Mouse (Mus musculus) hindbrain, embryonic 12.5 days (tissue): ENCODE data around the gene Havcr1. TPM values are rescaled to one million over a fixed set of nuclear protein-coding genes. Genes with fewer than 3 reads are reported as not detected.
"Not testable (repeated sequence)": the region's sequence is repeated elsewhere in the genome, so short reads cannot be mapped to it uniquely, and the experiment has no call there.

Source experiments
- ATAC-seq: fragments of 200-750 bp; cut with Nextera tagmentation; 2 replicates; pipeline ENCODE4 v1.8.0; 2017; ENCODE audit warnings: moderate TSS enrichment; ENCODE audit not compliant: low FRiP score
- H3K27ac ChIP-seq: fragments of 300-500 bp; sonication (generic); 2 replicates; pipeline ENCODE4 v1.5.1; 2016; ENCODE audit warnings: mild to moderate bottlenecking
- H3K27me3 ChIP-seq: fragments of 300-500 bp; sonication (generic); 2 replicates; pipeline ENCODE4 v1.6.1; 2016; ENCODE audit warnings: mild to moderate bottlenecking
- H3K36me3 ChIP-seq: fragments of 300-500 bp; sonication (generic); 2 replicates; pipeline ENCODE4 v1.6.1; 2016; ENCODE audit warnings: mild to moderate bottlenecking
- H3K4me1 ChIP-seq: fragments of 300-500 bp; sonication (generic); 2 replicates; pipeline ENCODE4 v1.6.1; 2016
- H3K4me2 ChIP-seq: fragments of 300-500 bp; sonication (generic); replicated peaks from 2 replicates; pipeline ENCODE4 v1.6.1; 2016; ENCODE audit warnings: mild to moderate bottlenecking
- H3K4me3 ChIP-seq: fragments of 300-500 bp; sonication (generic); 2 replicates; pipeline ENCODE4 v1.5.1; 2016; ENCODE audit warnings: mild to moderate bottlenecking
- H3K9ac ChIP-seq: fragments of 300-500 bp; sonication (generic); 2 replicates; pipeline ENCODE4 v1.6.1; 2016; ENCODE audit warnings: mild to moderate bottlenecking, moderate library complexity
- H3K9me3 ChIP-seq: fragments of 300-500 bp; sonication (generic); replicated peaks from 2 replicates; pipeline ENCODE4 v1.6.1; 2016; ENCODE audit warnings: mild to moderate bottlenecking
- WGBS: fragments of 180-500 bp; shearing (Covaris S2); methylation state at CpG from one replicate; pipeline ENCODE4 v1.1.7; 2016; 5-methylcytosine and 5-hydroxymethylcytosine counted together
- polyA plus RNA-seq: library from polyadenylated mRNA; unstranded; fragments of >200 nt; fragmentation: Nextera tagmentation; extraction: Ambion mirVana; gene quantifications from 2 replicates; pipeline ENCODE4 v1.2.1, GENCODE M21; 2016

Gene Havcr1
- not detected in 2 replicates for polyA plus RNA-seq

- not testable (repeated sequence) for ATAC-seq, H3K9me3 ChIP-seq
- WGBS, result 88% methylated on average over 1 of the region's 1 CpGs
These were observed at the start of gene Havcr1 for GRCm38 (mm10) chr11:46735076-46735475. Havcr1 (plus strand) TSS chr11:46735080.

GRCm38 (mm10) chr11:46690136-46690535 lies 44.7 kb upstream of the Havcr1 start:
- no peak for ATAC-seq
- Histone ChIP-seq H3K27ac (no peak overlapping the region), H3K4me2 (no peak overlapping the region), H3K9me3 (no peaks in the 10 kb centered on the region), H3K27me3 (no peaks in the 10 kb centered on the region), H3K4me3 (no peak overlapping the region), H3K36me3 (no peaks in the 10 kb centered on the region), H3K9ac (no peak overlapping the region), H3K4me1 (no peaks in the 10 kb centered on the region)
- WGBS, result 80% methylated on average over 2 of the region's 2 CpGs

More at GRCm38 (mm10) chr11:46735076-46735475, at the start of gene Havcr1:
- not testable (repeated sequence) for H3K4me1 ChIP-seq, H3K27me3 ChIP-seq, H3K9ac ChIP-seq, H3K36me3 ChIP-seq, H3K27ac ChIP-seq, H3K4me2 ChIP-seq, H3K4me3 ChIP-seq

GRCm38 (mm10) chr11:46695849-46696248 lies 39.0 kb upstream of the Havcr1 start:
- 77% methylated on average over 2 of the region's 2 CpGs for WGBS
- H3K27me3 ChIP-seq, H3K36me3 ChIP-seq, H3K4me2 ChIP-seq, ATAC-seq, H3K4me3 ChIP-seq, H3K4me1 ChIP-seq, H3K9me3 ChIP-seq, H3K27ac ChIP-seq, H3K9ac ChIP-seq: not testable (repeated sequence)

- whole genome bisulfite sequencing, result 84% methylated on average over 5 of the region's 5 CpGs
- H3K4me1 ChIP-seq, result no peaks in the 10 kb centered on the region
- no peak overlapping the region for H3K9ac ChIP-seq
- H3K27me3 ChIP-seq, result no peaks in the 10 kb centered on the region
- H3K9me3 ChIP-seq, result no peaks in the 10 kb centered on the region
- H3K27ac ChIP-seq, result no peak overlapping the region
- H3K4me2 ChIP-seq, result no peak overlapping the region
- no peak for ATAC-seq
- H3K4me3 ChIP-seq, result no peak overlapping the region
- H3K36me3 ChIP-seq, result no peaks in the 10 kb centered on the region
These were observed 37.2 kb upstream of the Havcr1 start for GRCm38 (mm10) chr11:46697433-46698277.

GRCm38 (mm10) chr11:46698278-46698655 lies 36.6 kb upstream of the Havcr1 start:
- Histone ChIP-seq H3K36me3 (no peaks in the 10 kb centered on the region), H3K27me3 (no peaks in the 10 kb centered on the region), H3K9ac (no peak overlapping the region), H3K9me3 (no peaks in the 10 kb centered on the region), H3K4me2 (no peak overlapping the region), H3K4me1 (no peaks in the 10 kb centered on the region), H3K27ac (no peak overlapping the region), H3K4me3 (no peak overlapping the region)
- 91% methylated on average over 6 of the region's 6 CpGs for WGBS
- no peak for ATAC-seq

- no peak overlapping the region for H3K4me3 ChIP-seq
- no peak for ATAC-seq
These were observed 36.0 kb upstream of the Havcr1 start for GRCm38 (mm10) chr11:46698830-46699229.

GRCm38 (mm10) chr11:46706664-46707356 lies 28.1 kb upstream of the Havcr1 start, which contains the start of gene Timd2:
Timd2 (minus strand) TSS chr11:46707061.
- WGBS, result 81% methylated on average over 6 of the region's 6 CpGs
- H3K27ac ChIP-seq, result no peak within 1 kb of the TSS
- no peaks in the 10 kb centered on the region for H3K36me3 ChIP-seq
- no peaks in the 10 kb centered on the region for H3K27me3 ChIP-seq
- no peak for ATAC-seq
- H3K4me2 ChIP-seq, result no peak within 1 kb of the TSS
- H3K4me3 ChIP-seq, result no peak within 1 kb of the TSS
- H3K9me3 ChIP-seq, result no peaks in the 10 kb centered on the region
- no peak within 1 kb of the TSS for H3K9ac ChIP-seq
- no peaks in the 10 kb centered on the region for H3K4me1 ChIP-seq

More at GRCm38 (mm10) chr11:46698830-46699229, 36.0 kb upstream of the Havcr1 start:
- H3K4me1 ChIP-seq, result no peaks in the 10 kb centered on the region
- no peaks in the 10 kb centered on the region for H3K36me3 ChIP-seq
- no peaks in the 10 kb centered on the region for H3K9me3 ChIP-seq
- H3K4me2 ChIP-seq, result no peak overlapping the region
- no peaks in the 10 kb centered on the region for H3K27me3 ChIP-seq
- H3K27ac ChIP-seq, result no peak overlapping the region
- WGBS, result 91% methylated on average over 5 of the region's 5 CpGs
- H3K9ac ChIP-seq, result no peak overlapping the region

- no peaks in the 10 kb centered on the region for H3K4me1 ChIP-seq
- no peak overlapping the region for H3K27ac ChIP-seq
- no peak for ATAC-seq
- H3K27me3 ChIP-seq, result no peaks in the 10 kb centered on the region
- H3K36me3 ChIP-seq, result no peaks in the 10 kb centered on the region
- H3K4me2 ChIP-seq, result no peak overlapping the region
- H3K9me3 ChIP-seq, result no peaks in the 10 kb centered on the region
- H3K9ac ChIP-seq, result no peak overlapping the region
- no peak overlapping the region for H3K4me3 ChIP-seq
- WGBS, result 90% methylated on average over 11 of the region's 11 CpGs
These were observed 3.3 kb upstream of the Havcr1 start for GRCm38 (mm10) chr11:46731541-46732070.

GRCm38 (mm10) chr11:46733242-46733789 lies 1.6 kb upstream of the Havcr1 start:
- Histone ChIP-seq H3K4me2 (no peak overlapping the region), H3K9ac (no peak overlapping the region), H3K27ac (no peak overlapping the region), H3K36me3 (no peaks in the 10 kb centered on the region), H3K27me3 (no peaks in the 10 kb centered on the region), H3K4me1 (no peaks in the 10 kb centered on the region), H3K9me3 (no peaks in the 10 kb centered on the region), H3K4me3 (no peak overlapping the region)
- no peak for ATAC-seq
- 62% methylated on average over 6 of the region's 6 CpGs for WGBS

GRCm38 (mm10) chr11:46734617-46735016 lies 263 bp upstream of the Havcr1 start:
- no peaks in the 10 kb centered on the region for H3K27me3 ChIP-seq
- H3K9ac ChIP-seq, result no peak overlapping the region
- no peak for ATAC-seq
- no peaks in the 10 kb centered on the region for H3K36me3 ChIP-seq
- no peaks in the 10 kb centered on the region for H3K9me3 ChIP-seq
- H3K4me1 ChIP-seq, result no peaks in the 10 kb centered on the region
- no peak overlapping the region for H3K4me2 ChIP-seq
- H3K27ac ChIP-seq, result no peak overlapping the region
- H3K4me3 ChIP-seq, result no peak overlapping the region
- WGBS, result 75% methylated on average over 1 of the region's 1 CpGs

GRCm38 (mm10) chr11:46739501-46739900 lies 4.6 kb downstream of the Havcr1 start:
- no peak overlapping the region for H3K27ac ChIP-seq
- 86% methylated on average over 4 of the region's 4 CpGs for WGBS
- no peak overlapping the region for H3K4me3 ChIP-seq
- no peaks in the 10 kb centered on the region for H3K4me1 ChIP-seq
- H3K9ac ChIP-seq, result no peak overlapping the region
- no peaks in the 10 kb centered on the region for H3K36me3 ChIP-seq
- H3K4me2 ChIP-seq, result no peak overlapping the region
- H3K27me3 ChIP-seq, result no peaks in the 10 kb centered on the region
- ATAC-seq, result no peak
- H3K9me3 ChIP-seq, result no peaks in the 10 kb centered on the region

GRCm38 (mm10) chr11:46740886-46741285 lies 6.0 kb downstream of the Havcr1 start:
- Histone ChIP-seq H3K9ac (no peak overlapping the region), H3K4me2 (no peak overlapping the region), H3K27ac (no peak overlapping the region), H3K27me3 (no peaks in the 10 kb centered on the region), H3K4me1 (no peaks in the 10 kb centered on the region), H3K9me3 (no peaks in the 10 kb centered on the region), H3K4me3 (no peak overlapping the region), H3K36me3 (no peaks in the 10 kb centered on the region)
- 90% methylated on average over 4 of the region's 4 CpGs for WGBS
- ATAC-seq, result no peak
